Mouse (Mus musculus) liver, embryonic 13.5 days (tissue): Measurements from ENCODE around the gene Lipm. TPM values are rescaled to one million over a fixed set of nuclear protein-coding genes. Genes with fewer than 3 reads are reported as not detected.

Experiments used
- ATAC-seq: fragments of 200-750 bp; cut with Nextera tagmentation; 2 replicates; pipeline ENCODE4 v1.8.0; 2017; ENCODE audit warnings: low read depth, mild to moderate bottlenecking, moderate number of reproducible peaks, moderate library complexity
- DNase-seq: peaks from one replicate; pipeline ENCODE4 v3.0.0; 2022
- H3K27ac ChIP-seq: fragments of 300-500 bp; sonication (generic); 2 replicates; pipeline ENCODE4 v1.5.1; 2015; ENCODE audit warnings: moderate library complexity, mild to moderate bottlenecking, inconsistent platforms
- H3K27me3 ChIP-seq: fragments of 300-500 bp; sonication (generic); 2 replicates; pipeline ENCODE4 v1.6.1; 2015; ENCODE audit warnings: mild to moderate bottlenecking, inconsistent platforms
- H3K36me3 ChIP-seq: fragments of 300-500 bp; sonication (generic); 2 replicates; pipeline ENCODE4 v1.6.1; 2015; ENCODE audit warnings: mild to moderate bottlenecking, inconsistent platforms
- H3K4me1 ChIP-seq: fragments of 300-500 bp; sonication (generic); replicated peaks from 2 replicates; pipeline ENCODE4 v1.6.1; 2015; ENCODE audit warnings: inconsistent platforms
- H3K4me2 ChIP-seq: fragments of 300-500 bp; sonication (generic); 2 replicates; pipeline ENCODE4 v1.6.1; 2015; ENCODE audit warnings: inconsistent platforms, mild to moderate bottlenecking, moderate library complexity
- H3K4me3 ChIP-seq: fragments of 300-500 bp; sonication (generic); replicated peaks from 2 replicates; pipeline ENCODE4 v1.5.1; 2015; ENCODE audit warnings: mild to moderate bottlenecking, inconsistent platforms
- H3K9ac ChIP-seq: fragments of 300-500 bp; sonication (generic); 2 replicates; pipeline ENCODE4 v1.6.1; 2015; ENCODE audit warnings: mild to moderate bottlenecking, inconsistent platforms
- H3K9me3 ChIP-seq: fragments of 300-500 bp; sonication (generic); replicated peaks from 2 replicates; pipeline ENCODE4 v1.6.1; 2016; ENCODE audit warnings: inconsistent platforms
- WGBS: fragments of 180-500 bp; shearing (Covaris S2); methylation state at CpG from one replicate; pipeline ENCODE4 v1.1.7; 2015; ENCODE audit not compliant: insufficient replicate concordance; 5-methylcytosine and 5-hydroxymethylcytosine counted together
- polyA plus RNA-seq: library from polyadenylated mRNA; unstranded; fragments of >200 nt; fragmentation: Nextera tagmentation; extraction: Ambion mirVana; gene quantifications from 2 replicates; pipeline ENCODE4 v1.2.1, GENCODE M21; 2015

Lipm gene
- polyA plus RNA-seq, 1 experiment from 2014 or later, result not detected

DNA sequence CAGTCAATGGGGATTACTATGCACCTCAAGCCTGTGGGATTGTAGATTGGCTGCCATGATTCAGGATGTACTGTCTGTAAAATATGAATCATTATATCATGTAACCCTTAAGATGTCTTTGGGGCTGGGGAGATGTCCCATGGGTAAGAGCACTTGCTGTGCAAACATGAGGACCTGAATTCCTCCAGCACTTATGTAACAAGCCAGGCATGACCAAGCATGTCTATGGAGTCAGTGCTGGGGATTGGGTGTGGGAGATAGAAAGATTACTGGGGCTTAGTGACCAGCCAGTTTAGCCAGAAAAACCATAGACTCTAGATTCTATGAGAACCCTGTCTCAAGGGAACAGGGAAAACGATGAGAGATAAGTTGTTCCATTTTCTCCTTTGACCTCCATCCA lies 18.4 kb downstream of the Lipm start:
- ATAC-seq (no peak), DNase-seq (no peak)
- no peaks in the 10 kb centered on the region for H3K36me3 ChIP-seq
- no peak overlapping the region for H3K4me3 ChIP-seq
- H3K27me3 ChIP-seq, result no peaks in the 10 kb centered on the region
- no peaks in the 10 kb centered on the region for H3K9me3 ChIP-seq
- H3K9ac ChIP-seq, result no peak overlapping the region
- WGBS, result 41% methylated on average over 1 of the region's 1 CpGs
- H3K27ac ChIP-seq, result no peak overlapping the region
- no peaks in the 10 kb centered on the region for H3K4me1 ChIP-seq
- H3K4me2 ChIP-seq, result no peak overlapping the region

DNA sequence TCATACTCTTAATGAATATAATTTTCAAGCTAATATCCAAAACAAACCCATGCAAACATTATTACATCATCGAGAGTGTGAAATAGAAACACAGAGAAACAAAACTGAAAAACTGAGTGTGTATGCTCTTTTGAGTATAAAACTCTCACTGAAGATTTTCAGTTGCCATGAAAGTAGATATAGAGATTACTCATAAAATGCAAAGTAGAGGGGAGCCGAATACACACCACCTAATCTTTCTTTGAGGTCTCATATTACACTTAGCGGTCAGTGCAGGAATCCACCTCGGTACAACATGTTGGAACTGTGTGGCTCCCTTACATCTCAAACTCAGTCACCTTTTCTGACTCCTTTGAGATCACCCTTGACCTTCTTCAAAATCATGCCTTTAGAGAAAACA lies 18.9 kb downstream of the Lipm start:
- ATAC-seq (no peak), DNase-seq (no peak)
- no peaks in the 10 kb centered on the region for H3K27me3 ChIP-seq
- no peak overlapping the region for H3K4me2 ChIP-seq
- H3K9me3 ChIP-seq, result no peaks in the 10 kb centered on the region
- H3K36me3 ChIP-seq, result no peaks in the 10 kb centered on the region
- H3K9ac ChIP-seq, result no peak overlapping the region
- H3K4me3 ChIP-seq, result no peak overlapping the region
- H3K27ac ChIP-seq, result no peak overlapping the region
- 68% methylated on average over 4 of the region's 4 CpGs for WGBS
- H3K4me1 ChIP-seq, result no peaks in the 10 kb centered on the region

DNA sequence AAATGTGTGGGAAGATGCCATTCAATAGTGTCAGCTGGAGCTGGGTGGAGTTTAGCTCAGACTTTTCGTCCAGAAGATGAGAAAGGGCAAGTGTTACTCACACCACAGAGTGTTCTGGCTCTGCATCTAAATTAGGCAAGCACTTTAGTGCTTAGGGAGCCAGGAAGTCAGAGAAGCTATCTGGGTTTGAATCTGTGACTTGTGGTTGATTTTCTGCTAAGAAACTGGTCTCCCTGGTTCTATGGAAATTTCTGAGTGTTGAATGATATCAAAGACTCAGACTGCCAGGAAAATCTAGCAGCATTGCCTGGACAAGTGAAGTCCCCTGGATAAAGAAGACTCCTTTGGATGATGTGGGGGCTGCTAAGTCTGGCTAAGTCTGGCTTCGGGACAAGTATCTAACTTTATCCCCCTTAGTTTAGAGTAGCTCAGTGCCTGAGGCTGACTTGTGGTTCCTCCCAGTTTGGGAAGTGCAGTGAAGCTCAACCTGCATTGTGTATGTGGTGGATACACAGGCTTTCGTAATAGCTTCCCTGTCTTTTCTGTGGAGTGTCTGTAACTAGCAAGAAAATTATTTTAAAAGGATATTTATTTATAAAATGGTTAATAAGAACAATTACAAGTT lies 19.5 kb downstream of the Lipm start:
- no peaks in the 10 kb centered on the region for H3K4me1 ChIP-seq
- no peak overlapping the region for H3K4me3 ChIP-seq
- ATAC-seq (no peak), DNase-seq (no peak)
- H3K27me3 ChIP-seq, result no peaks in the 10 kb centered on the region
- no peak overlapping the region for H3K27ac ChIP-seq
- H3K36me3 ChIP-seq, result no peaks in the 10 kb centered on the region
- H3K9me3 ChIP-seq, result no peaks in the 10 kb centered on the region
- WGBS, result 26% methylated on average over 3 of the region's 3 CpGs
- H3K4me2 ChIP-seq, result no peak overlapping the region
- H3K9ac ChIP-seq, result no peak overlapping the region

DNA sequence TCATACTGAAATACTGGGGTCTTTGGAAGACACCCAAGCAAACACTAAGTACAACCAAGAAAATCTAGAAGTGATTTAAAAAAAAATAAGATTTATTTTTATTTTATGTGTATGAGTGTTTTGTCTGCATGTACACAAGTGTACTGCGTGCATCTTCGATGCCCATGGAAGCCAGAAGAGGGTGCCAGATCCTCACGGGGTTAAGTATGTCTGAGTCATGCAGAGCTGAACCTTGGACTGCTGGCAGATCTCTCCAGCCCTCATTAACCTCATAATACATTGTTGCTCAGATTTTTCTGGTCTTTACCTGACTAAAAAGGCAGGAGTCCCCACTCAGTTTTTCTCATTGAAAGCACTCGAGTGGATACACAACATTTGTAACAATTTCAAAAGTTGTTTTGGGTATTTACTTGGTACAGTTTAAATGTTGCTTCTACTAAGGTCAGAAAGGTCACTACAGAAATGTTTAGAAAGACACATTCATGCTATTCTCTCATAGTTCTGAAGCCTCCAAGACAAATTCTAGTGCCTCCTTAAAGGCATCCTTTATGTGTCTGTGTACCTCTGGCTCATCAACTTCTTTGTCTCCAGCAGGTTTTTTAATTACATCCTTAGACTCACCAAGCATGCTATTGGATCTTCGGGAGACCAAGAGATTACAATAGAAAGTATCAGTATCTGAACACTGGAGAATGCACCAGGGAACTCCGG lies 38.1 kb downstream of the Lipm start:
- ATAC-seq (no peak), DNase-seq (no peak)
- H3K9me3 ChIP-seq, result no peaks in the 10 kb centered on the region
- H3K27ac ChIP-seq, result no peak overlapping the region
- no peak overlapping the region for H3K4me2 ChIP-seq
- no peaks in the 10 kb centered on the region for H3K4me1 ChIP-seq
- H3K4me3 ChIP-seq, result no peak overlapping the region
- H3K27me3 ChIP-seq, result no peaks in the 10 kb centered on the region
- no peaks in the 10 kb centered on the region for H3K36me3 ChIP-seq
- 62% methylated on average over 6 of the region's 6 CpGs for WGBS
- H3K9ac ChIP-seq, result no peak overlapping the region

DNA sequence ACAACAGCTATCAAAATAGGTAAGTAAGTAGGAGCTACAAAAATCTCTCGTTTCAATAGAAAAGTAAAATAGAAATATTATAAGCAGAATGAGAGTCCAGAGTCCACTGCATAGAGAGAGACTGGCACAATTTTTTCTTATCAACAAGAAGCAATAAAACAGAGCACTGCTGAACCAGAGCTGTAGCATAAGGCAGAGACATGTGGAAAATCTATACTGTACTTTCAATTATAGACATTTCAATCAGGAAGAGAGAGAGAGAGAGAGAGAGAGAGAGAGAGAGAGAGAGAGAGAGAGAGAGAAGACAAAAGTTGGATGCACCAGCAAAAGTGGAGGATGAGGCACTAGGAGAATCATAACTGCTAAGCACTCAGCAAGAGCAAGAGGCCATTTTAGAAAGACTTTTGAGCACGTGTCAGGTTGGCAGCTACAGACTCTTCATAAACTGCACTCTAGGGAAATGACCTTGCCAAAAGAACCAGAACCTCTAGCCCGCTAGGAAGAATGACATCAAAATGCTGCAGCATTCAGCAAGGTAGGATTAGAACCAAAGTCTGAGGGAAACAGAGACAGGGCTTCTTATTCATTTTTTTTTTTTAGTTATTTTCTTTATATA lies 38.8 kb downstream of the Lipm start:
- H3K4me1 ChIP-seq, result no peaks in the 10 kb centered on the region
- H3K27me3 ChIP-seq, result no peaks in the 10 kb centered on the region
- H3K9ac ChIP-seq, result no peak overlapping the region
- H3K4me3 ChIP-seq, result no peak overlapping the region
- no peak overlapping the region for H3K4me2 ChIP-seq
- H3K9me3 ChIP-seq, result no peaks in the 10 kb centered on the region
- DNase-seq (no peak), ATAC-seq (no peak)
- no peaks in the 10 kb centered on the region for H3K36me3 ChIP-seq
- 51% methylated on average over 3 of the region's 3 CpGs for WGBS
- no peak overlapping the region for H3K27ac ChIP-seq

DNA sequence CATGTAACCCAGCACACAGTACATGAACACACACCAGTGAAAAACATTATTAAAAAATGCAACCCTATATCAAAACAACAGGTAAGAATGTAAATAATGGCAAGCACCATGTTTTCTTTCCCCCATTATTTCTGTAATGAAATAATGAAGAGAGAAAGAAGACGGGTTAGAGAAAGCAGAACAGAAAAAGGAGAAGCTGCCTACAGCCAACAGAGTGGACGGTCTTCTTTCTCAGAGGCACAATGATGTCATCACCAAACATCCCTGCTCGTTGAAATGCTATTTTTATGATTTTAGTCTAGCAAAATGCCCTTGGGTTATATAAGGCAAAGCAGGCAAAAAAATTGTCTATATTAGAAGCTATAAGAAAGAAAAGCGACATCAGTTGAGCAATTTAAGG lies 47.7 kb downstream of the Lipm start:
- H3K9ac ChIP-seq, result no peak overlapping the region
- H3K27me3 ChIP-seq, result no peaks in the 10 kb centered on the region
- ATAC-seq (no peak), DNase-seq (no peak)
- H3K4me3 ChIP-seq, result no peak overlapping the region
- 35% methylated on average over 4 of the region's 4 CpGs for WGBS
- no peaks in the 10 kb centered on the region for H3K36me3 ChIP-seq
- no peak overlapping the region for H3K4me2 ChIP-seq
- no peaks in the 10 kb centered on the region for H3K4me1 ChIP-seq
- no peaks in the 10 kb centered on the region for H3K9me3 ChIP-seq
- H3K27ac ChIP-seq, result no peak overlapping the region

DNA sequence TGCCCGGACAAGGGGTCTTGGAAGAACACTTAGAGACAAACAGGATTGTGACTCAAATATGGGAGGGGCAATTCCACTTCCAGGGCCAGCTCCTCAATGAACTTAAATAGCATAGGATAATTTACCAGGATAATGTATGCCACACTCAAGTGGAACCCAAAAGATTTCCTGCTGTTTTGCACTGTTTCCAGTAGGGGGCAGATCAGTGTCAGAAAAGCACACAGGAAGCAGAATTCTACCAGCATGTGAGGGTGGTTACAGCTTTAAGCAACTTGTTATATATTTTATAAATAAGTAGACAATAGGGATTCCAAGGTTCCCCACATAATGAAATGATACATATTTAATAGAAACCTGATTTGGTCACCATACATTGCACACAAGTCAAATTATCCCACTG lies 51.2 kb downstream of the Lipm start:
- no peak overlapping the region for H3K9ac ChIP-seq
- ATAC-seq, result no peak
- DNase-seq, result no peak
- H3K27ac ChIP-seq, result no peak overlapping the region
- H3K27me3 ChIP-seq, result no peaks in the 10 kb centered on the region
- no peaks in the 10 kb centered on the region for H3K4me1 ChIP-seq
- H3K36me3 ChIP-seq, result no peaks in the 10 kb centered on the region
- H3K9me3 ChIP-seq, result no peaks in the 10 kb centered on the region
- H3K4me3 ChIP-seq, result no peak overlapping the region
- no peak overlapping the region for H3K4me2 ChIP-seq
- whole genome bisulfite sequencing, result 59% methylated on average over 1 of the region's 1 CpGs

DNA sequence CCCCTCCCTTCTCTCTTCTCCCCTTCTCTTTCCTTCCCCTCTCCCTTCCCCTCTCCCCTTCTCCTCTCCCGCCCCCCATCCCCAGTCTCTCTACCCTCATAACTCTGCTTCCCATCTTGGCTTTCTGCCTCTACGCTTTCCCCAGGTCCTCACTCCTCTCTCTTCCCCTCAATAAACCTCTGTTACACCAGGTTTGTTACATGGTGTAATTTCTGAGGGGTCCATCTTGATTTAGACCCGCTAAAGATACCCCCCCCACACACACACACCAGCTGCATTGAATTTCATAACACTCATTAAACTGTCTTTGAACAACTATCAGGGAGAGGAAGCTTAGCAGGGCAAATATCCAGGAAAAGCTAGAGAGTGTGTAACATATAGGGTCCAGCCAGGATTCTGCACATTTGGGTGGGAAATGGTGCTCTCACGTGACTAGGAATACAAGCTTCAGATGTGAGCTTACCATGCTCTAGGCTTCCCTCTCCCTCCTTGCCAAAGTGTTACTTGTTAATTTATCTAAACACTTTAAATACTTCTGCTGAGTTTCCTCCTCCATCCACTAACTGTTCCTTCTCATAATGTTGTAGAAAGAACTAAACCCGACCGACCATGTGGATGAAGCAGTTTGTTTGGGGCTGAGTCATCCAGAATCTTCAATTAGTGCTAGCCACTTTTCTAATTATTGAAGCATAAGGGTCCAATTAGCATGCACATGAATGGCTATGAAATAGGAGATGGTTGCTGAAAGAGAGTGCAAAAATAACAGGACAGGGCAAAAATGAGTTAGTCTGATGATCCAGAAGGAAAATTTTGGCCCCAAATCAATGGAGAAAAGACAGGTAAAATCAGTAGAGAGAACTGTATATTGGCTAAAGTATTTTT lies 52.8 kb downstream of the Lipm start:
- 53% methylated on average over 6 of the region's 6 CpGs for whole genome bisulfite sequencing
- ATAC-seq, result no peak
- no peak overlapping the region for H3K4me3 ChIP-seq
- no peak overlapping the region for H3K9ac ChIP-seq
- no peaks in the 10 kb centered on the region for H3K4me1 ChIP-seq
- H3K27ac ChIP-seq, result no peak overlapping the region
- H3K4me2 ChIP-seq, result no peak overlapping the region
- no peak for DNase-seq
- H3K9me3 ChIP-seq, result no peaks in the 10 kb centered on the region
- no peaks in the 10 kb centered on the region for H3K36me3 ChIP-seq
- no peaks in the 10 kb centered on the region for H3K27me3 ChIP-seq

DNA sequence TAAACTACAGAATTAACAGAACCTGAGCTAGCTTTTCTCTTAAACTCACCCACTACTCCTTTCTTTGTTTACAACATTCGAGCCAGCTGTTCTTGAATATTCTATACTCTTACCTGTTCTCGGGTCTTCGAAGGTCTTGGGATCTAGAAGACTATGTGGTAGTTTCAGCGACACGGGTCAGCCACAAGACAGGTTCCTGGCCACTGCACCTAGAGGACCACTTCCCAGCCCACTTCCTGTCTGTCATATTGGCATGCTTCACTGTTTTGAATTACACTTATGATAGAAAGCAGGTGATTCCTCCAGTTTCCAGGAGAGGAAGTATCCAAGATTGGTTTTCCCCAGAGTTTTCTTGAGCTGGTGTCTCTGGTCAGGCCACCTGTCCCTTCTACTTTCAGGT lies 62.0 kb downstream of the Lipm start:
- Histone ChIP-seq H3K36me3 (no peaks in the 10 kb centered on the region), H3K4me2 (no peak overlapping the region), H3K27me3 (no peaks in the 10 kb centered on the region), H3K27ac (no peak overlapping the region), H3K9me3 (no peaks in the 10 kb centered on the region), H3K4me1 (no peaks in the 10 kb centered on the region), H3K4me3 (no peak overlapping the region), H3K9ac (no peak overlapping the region)
- 54% methylated on average over 5 of the region's 5 CpGs for WGBS
- DNase-seq (no peak), ATAC-seq (no peak)

DNA sequence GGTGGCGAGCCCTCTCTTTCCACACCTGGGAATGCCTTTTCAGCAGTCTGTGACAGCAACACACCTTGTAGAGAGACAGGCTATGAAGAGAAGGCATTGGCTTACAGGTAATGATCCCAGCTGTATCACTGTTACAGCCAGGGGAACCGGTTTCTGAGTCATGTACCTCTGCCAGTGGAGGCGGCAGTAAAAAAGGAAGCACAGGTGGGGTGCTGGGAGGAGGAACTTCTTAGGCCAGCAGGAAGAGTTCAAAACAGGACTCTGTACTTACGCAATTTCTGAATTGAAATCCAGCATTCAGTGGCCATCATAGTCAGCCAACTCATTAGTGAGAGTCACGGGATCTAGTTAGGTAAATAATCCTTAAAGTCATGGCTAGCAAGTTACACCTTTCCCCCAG lies 65.2 kb downstream of the Lipm start, which contains the start of gene Ankrd22:
Gene Ankrd22 (minus strand): TSS at position 163 of the 400 bp plus-strand sequence.
- no peaks in the 10 kb centered on the region for H3K36me3 ChIP-seq
- H3K9me3 ChIP-seq, result no peaks in the 10 kb centered on the region
- no peak within 1 kb of the TSS for H3K9ac ChIP-seq
- H3K27ac ChIP-seq, result no peak within 1 kb of the TSS
- DNase-seq (no peak), ATAC-seq (no peak)
- no peak within 1 kb of the TSS for H3K4me3 ChIP-seq
- WGBS, result 37% methylated on average over 5 of the region's 5 CpGs
- no peaks in the 10 kb centered on the region for H3K4me1 ChIP-seq
- no peaks in the 10 kb centered on the region for H3K27me3 ChIP-seq
- H3K4me2 ChIP-seq, result no peak within 1 kb of the TSS

DNA sequence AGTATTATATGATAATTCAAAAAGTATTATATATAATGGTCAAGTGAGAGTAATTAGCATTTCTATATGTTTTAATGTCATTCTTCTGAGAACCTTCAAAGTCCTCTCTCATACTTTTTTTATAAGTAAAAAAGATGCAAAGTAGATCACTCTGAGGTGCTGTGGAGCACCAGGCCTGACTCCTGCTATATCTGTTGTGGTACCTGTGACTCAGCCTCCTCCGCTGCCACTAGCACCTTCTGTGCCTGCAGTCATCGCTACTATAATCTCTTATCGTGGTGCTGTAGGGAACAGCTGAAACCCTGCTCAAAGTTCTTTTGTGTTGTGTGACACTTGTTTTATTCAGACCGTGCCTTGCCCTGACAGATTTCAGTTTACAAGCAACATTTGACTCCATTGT lies 65.7 kb downstream of the Lipm start:
- Histone ChIP-seq H3K4me1 (no peaks in the 10 kb centered on the region), H3K4me2 (no peak overlapping the region), H3K27ac (no peak overlapping the region), H3K4me3 (no peak overlapping the region), H3K9me3 (no peaks in the 10 kb centered on the region), H3K27me3 (no peaks in the 10 kb centered on the region), H3K9ac (no peak overlapping the region), H3K36me3 (no peaks in the 10 kb centered on the region)
- DNase-seq (no peak), ATAC-seq (no peak)
- WGBS, result 73% methylated on average over 4 of the region's 4 CpGs
